Mouse (Mus musculus) gastrocnemius, postnatal 10 days (tissue): ENCODE data around the gene Tmem141. TPM values are rescaled to one million over a fixed set of nuclear protein-coding genes. Genes with fewer than 3 reads are reported as not detected.

Experiments used
- DNase-seq: peaks from one replicate; pipeline ENCODE4 v3.0.0; 2021; ENCODE audit warnings: mixed read lengths
- long read RNA-seq, 2 experiments: library from polyadenylated mRNA; stranded (forward); transcript quantifications; one replicate each; pipeline ENCODE4 v2.0.0; 2021
- total RNA-seq, 2 experiments: library from RNA; stranded (reverse); gene quantifications; 2 replicates each; pipeline ENCODE4 v1.2.3; 2021

Gene Tmem141
- total RNA-seq = 10 to 100 TPM; 12.2 to 13.9 TPM
- long read RNA-seq, experiment 1, transcript Tmem141-205 (5 exons, 795 nt) = major isoform, 7 of 13 reads
- long read RNA-seq, experiment 1, partial matches to known transcripts = 0 of 13 reads
- long read RNA-seq, experiment 1, other reads (novel, unspliced or antisense) = 1 of 13 reads
- long read RNA-seq, experiment 2, transcript Tmem141-206 (4 exons, 975 nt) = minor isoform, 5 of 13 reads
- long read RNA-seq, experiment 2, transcript Tmem141-205 (5 exons, 795 nt) = major isoform, 6 of 13 reads
- long read RNA-seq, experiment 2, partial matches to known transcripts = 0 of 13 reads
- long read RNA-seq, experiment 2, other reads (novel, unspliced or antisense) = 2 of 13 reads

DNA sequence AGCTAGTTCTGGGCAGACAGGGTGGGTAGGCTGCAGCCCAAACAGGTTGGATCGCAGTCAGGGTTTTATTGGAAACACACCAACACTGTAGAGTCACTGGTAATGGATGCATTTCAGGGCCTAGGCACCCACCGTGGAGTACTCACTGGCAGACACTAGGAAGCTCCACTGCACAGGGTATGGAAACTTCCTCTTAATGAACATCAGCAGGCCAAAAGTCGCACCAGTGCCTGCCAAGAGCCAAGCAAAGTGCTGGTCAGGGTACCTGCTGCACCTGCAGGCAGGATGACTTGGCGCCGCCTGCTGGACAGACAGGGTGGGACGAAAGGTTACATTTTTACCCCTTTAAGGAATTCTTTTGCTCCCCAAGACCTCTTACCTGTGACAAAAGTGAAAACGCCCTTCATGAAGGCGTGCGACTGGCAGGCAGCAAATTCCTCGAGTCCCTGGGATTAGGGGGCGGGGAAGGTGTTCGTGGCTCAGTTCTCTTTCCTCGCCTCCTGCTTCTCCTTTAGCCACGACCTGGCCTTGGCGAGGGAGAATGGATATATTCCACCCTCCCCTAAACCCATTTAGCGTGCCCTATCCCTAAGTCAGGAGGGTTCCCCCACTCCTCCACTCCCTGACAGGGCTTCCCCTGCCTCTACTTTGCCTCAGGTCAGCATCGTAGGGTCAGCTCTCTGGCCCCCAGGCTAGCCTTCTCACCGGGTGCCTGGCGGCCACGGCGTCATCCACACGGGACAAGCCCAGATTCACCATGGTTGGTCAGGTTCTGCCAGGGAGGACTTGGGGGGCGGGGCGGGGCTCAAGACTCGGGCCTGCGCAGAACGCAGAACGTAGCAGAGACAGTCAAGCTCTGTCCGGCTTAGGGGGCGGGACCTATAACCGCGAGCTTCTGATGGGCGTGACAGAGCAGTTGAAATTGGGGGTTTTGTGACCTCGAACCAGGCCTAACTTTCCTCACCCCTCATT lies at the start of gene Tmem141:
Gene Tmem141 (minus strand): TSS at position 777 of the 972 bp plus-strand sequence.
- peak; percentile 86 for DNase-seq

DNA sequence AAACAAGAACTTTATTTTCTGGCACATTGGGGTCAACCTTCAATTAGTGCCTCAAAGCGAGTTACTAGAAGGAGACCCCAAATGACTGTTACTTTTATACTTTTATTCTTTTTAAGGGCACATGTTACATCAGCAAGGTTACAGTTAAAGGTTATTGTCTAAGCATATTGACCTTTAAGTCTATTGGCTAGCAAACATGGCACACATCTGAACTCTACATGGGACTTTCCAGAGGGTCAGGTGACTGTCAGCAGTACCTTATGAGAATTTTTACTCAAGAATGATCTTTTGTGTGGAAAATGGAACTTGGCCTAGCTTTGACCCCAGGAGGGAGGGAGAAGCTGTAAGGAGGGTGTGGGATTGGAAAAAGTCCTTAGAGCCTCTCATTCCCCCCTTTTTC lies 44.7 kb upstream of the Tmem141 start:
- no peak for DNase-seq

DNA sequence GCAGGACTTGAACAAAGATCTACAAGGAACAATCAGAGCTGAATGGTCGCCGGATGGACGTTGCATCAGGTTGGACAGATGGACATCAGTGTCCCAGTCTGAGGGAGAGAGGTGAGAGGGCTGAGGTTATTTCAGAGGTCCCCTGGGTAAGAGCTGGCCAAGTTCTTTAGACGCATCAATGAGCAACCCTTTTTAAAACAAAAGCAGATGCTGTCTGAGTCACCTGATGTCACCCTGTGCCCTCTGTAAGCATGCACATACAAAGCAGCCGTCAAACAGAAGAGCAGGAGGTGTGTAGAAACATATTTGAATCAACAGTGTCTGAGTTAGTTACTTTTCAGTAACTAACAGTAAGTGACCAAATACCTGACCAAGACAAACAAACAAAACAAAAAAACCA lies 42.3 kb upstream of the Tmem141 start:
- DNase-seq = no peak

DNA sequence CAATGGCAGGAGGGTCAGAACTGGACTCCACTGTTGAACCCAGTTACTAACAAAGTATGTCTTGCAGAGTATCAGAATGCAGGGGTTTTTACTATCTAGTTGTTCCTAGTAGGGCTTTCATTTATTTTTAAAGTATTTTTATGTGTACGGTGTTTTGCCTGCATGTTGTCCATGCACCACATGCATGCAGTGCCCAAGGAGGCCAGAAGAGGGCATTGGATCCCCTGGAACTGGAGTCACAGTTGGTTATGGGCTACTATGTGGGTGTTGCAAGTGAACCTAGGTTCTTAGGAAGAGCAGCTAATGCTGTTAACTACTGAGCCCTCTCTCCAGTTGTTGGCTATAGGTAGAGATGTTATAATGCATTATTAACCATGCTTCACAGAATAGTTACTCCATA lies 41.7 kb upstream of the Tmem141 start:
- peak; percentile 60 for DNase-seq

DNA sequence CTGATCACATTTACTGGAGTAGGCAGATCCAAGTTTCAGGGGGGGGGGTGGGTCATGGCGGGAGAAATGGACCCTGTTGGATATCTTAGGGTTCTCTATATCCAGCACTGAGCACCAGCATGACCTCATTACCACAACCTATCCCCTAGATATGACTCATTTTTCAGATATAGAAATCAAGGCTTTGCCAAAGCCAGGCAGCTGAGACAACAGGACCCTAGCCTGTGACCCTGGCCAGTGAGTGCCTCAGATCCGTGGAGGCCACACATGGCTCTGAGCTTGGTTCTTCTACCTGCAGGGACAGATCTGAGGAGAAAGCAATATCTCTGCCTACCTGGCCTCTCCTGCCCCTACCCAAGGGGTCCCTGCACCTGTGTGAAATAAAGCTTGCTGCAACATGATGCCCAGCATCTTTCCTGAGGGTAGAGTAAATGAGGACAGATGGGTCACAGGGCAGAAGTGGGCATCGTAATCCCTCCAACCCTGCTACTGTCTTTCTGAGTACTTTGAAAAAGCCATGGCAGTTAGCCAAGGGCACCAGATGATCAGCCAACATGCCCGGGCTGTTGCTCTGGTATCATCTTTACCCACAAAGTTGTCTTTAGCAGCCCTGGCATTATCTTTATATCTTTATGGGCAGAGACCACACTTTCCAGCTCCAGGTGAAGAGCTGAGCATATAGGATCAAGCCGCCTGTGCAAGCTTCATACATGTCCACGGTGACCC lies 39.6 kb upstream of the Tmem141 start:
- no peak for DNase-seq

DNA sequence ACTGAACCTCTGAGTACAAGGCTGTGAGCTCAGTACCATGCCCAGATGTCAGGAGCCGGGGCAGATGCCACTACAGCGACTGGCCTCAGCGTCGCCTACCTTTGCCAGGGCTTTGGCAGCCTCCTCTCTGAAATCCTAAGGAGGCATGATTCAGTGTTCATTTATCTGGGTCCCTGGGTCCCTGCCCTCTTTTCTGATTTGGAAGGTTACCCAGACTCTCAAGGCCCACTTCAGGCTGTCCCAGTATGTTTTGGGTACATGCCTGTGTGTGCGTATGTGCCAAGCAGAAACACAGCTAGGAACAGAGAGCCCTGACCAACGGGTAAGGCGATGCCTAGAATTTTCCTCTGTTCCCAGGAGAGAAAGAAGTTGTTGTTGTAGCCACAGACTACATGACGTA lies 38.5 kb upstream of the Tmem141 start:
- DNase-seq = no peak

DNA sequence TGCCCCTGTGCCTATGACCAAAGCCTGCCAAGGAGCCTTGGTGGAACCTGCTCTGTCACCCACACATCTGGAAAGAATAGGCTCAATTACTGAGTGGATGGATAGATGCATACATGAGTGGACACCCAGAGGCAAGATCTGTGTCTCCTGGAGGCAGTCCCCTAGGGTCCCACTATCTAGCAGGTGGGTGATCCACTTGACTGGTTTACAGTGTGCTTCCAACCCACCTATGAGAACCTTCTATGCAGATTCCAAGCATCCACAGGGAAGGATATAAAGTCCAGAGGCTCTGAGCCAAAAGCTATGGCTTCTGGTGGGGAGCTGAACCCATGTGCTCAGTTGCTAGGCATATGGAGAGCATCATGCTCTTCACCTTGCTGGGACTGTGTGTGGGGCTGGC lies 35.8 kb upstream of the Tmem141 start, which contains the start of gene Lcn5:
Gene Lcn5 (plus strand): TSS at position 301 of the 400 bp plus-strand sequence.
- DNase-seq = no peak

DNA sequence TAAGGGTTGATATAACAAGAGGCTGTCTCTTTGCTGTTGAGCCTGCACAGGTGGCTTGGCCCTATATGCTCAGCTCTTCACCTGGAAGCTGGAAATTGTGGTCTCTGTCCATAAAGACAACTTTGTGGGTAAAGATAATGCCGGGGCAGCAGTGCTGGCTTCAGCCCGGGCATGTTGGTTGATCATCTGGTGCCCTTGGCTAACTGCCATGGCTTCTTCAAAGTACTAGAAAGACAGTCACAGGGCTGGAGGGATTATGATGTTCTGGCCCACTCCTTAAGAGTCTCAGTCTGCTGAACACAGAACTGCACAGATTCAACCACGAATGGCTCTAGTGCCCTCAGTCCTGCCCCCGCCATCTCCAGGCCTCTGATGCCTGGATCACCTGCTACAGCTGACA lies 35.4 kb upstream of the Tmem141 start:
- DNase-seq = no peak

DNA sequence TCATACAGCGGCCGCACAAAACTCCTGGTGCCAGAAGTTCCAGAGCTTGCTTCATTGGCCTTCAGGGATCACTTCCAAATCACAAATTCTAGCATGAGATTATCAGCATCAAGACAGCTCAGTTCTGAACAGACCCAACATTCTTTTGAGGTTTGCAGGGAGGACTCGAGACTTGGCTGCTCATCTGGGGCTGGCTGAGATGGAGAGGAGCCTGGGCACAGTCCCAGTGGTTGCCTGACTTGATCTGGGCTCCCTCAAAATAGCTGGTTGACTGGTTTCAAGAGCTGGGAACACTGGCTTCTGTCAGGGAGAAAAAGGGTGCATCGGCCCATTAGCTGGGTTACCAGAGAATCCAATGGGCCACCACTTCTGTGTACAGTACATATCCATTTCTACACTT lies 34.9 kb upstream of the Tmem141 start:
- DNase-seq = peak; percentile 32

DNA sequence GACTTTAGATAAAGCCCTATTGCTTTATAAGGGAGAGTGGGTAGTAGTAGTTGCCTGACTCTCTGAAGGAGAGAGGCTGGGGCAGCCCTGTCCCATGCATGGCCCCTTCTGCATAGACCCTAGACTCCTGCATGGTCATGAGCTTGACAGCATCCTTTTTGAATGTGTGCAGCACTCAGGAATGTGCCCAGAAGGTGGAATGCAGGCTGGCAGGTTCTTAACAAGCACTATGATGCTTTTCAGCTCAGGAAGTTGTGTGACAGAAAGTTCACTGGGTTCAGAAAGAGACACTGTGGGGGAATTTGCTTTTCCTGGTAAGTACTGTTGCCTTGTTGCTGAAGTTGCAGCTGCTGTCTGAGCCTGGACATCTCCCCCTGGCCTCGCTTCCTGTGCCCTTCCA lies 32.7 kb upstream of the Tmem141 start:
- DNase-seq = no peak

DNA sequence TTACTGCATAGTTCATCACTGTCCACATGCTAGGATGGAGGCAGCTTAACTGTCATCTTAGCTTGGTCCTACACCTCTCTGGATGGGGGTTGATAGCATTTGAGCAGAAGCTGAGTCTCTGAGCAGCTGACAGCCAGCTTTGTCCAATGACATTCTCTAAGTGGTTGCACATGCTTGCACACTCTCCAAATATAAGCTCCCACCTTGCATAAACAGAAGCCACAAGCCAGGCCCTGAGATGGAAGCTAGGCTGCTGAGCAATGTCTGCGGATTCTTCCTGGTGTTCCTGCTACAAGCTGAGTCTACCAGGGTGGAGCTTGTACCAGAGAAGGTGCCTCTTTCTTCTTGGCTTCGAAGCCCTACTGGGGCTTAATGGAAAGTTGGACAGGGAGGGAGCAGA lies 31.1 kb upstream of the Tmem141 start, which contains the start of gene Lcn8:
Gene Lcn8 (plus strand): TSS at position 219 of the 400 bp plus-strand sequence.
- DNase-seq = no peak

DNA sequence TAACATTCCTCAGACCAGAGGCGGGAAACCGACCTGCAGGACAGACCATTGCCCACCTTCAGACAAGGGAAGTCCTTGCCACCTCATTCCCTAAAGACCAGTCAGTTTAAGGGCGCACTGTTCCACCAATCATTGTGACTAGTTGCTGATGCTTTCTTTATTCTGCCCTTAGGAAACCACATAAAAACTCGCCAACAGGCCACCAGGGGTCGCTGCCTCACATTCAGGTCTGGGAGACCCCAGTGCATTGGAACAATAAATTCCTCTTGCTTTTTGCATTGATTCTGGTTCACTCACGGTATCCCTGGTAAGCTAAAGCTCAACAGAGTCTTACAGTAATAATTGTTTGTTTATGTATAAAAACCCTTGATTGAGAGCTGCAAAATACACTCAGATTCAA lies 18.1 kb upstream of the Tmem141 start:
- DNase-seq = peak; percentile 61

DNA sequence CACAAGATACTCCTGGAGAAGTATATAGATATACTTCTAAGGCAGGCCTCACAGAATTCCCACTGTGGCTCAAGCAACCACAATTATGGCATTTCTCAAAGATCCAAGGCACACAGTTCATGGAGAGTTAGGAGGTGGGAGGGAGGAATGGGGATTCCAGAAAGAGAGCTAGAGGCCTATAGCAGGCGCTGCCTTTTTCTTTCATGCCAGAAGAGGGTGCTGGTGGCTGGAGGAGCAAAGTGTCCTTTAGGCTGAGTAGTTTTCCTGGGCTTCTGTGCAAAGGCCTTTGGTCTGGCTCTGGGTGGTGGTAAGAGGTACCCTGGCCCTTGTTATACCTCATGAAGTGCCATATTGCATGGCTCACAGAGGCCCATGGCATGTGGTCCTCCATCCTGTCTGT lies 12.2 kb upstream of the Tmem141 start:
- no peak for DNase-seq

DNA sequence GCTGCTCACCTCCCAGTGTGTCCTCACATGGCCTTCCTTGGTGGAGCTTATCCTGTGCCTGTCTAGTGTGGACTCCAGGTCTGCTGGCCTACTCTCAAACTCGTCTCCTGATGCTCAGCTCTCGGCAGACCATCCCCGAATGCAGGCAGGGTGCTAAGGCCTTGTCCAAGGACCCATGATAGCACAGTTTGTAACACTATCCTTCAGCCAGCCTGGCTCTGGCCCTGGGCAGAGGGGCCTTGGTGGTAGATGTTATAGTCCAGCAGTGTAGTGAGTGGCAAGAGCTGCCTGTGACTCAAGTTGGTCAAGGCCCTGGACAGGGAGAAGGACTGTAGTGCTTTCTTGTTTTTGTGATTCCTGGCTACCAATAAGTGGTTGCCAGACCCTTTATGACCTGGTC lies 11.8 kb upstream of the Tmem141 start:
- no peak for DNase-seq

DNA sequence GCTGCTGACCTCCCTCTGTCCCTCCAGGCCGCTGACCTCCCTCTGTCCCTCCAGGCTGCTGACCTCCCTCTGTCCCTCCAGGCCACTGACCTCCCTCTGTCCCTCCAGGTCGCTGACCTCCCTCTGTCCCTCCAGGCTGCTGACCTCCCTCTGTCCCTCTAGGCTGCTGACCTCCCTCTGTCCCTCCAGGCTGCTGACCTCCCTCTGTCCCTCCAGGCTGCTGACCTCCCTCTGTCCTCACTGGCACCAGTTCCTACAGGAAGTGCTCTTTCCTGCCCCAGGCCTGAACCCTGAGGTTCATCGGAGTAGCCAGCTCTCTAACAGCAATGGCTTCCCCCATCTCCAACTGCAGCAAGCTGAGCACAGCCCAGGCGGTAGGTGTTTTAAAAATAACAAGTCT lies 6.9 kb upstream of the Tmem141 start:
- DNase-seq = no peak

DNA sequence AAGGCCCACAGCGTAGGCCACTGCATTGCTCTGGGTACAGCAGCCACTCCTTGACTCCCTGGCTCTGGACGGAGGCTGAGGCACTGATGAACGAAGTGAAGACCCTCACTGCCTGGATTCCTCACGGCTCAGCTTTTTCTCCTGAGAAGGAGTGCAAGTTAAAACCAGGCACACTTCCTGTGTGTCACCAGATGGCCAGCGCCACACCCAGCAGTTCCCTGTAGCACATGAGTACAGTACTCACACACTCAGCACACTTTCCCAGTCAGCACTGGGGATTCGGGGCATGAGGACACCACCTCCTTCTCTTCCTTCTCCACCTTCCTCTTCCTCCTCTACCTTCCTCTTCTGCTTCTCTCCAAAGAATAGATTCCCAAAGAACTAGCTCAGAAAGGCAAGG lies 6.0 kb upstream of the Tmem141 start, which contains the start of gene Fcna:
Gene Fcna (minus strand): TSS at position 220 of the 400 bp plus-strand sequence.
- no peak for DNase-seq

DNA sequence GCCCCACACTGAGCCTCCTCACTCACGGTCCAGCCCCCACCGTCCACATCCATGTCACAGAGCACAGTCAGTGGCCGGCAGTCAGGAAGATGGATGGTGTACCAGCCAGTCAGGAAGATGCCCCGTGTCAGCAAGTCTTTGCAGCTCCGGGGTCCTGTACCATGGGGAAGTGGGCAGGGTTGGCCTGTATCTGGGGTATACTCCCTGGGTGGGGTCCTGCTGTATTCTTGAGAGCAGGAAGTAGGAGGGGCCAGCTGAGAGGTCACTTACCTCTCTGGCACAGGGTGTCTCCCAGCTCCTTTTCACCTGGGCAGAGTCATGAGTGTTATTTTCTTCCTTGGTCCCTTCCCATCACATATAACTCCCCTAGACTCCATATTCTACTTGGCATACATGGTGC lies 4.2 kb upstream of the Tmem141 start:
- DNase-seq = no peak

DNA sequence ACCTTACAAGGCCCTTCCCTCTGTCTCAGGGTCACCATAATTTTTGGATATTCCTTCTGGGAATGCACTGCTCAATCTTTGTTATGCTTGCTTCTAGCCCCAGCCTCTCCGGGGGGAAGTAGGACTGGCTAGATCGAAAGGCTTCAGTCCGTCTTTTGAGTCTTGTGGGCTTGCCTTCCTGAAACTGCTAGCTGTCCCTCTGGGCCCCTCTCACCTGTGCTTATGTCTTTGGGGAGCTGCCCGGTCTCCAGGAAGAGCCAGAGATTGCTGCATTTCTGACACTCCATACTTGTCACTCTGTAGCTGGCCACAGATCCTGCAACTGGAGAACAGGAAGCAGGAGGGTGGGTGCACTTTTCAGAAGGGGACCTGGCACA lies 965 bp downstream of the Tmem141 start:
- no peak for DNase-seq

DNA sequence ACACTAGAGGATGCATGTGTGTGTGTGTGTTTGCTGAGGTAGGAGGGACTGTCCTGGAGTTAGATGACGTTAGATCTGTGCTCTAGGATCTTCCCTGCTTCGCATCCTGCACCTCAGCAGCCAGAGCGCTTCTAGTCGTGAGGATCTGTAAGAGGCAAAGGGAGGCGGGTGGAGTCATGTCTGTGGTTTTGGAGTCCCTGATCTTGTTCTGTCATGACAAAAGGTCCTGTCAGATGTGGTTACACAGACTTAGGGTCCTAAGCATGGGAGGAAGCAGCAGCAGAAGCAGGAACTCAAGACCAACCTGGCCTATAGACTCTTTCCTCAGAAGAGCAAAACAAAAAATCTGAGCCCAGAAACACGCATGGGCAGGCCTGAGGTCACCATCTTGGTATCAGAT lies 1.4 kb downstream of the Tmem141 start:
- no peak for DNase-seq

DNA sequence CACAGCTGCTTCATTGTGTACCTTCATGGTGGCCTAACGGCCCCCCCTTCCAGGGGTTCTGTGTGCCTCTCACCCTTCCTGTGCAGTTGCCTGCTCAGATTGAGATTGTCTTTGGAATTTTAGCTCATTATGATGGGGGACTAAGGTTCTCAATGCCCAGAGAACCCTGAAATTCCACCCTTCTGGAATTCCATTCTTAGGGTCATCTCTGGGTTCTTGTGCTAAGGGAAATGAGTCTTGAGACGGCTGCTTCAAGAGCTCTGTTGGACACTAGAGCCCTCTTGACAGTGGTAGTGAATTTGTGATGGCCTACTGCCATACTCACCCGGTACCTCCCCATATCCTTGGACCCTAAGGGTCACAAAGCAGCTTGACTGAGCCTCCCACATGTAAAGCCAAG lies 4.2 kb downstream of the Tmem141 start, which contains the start of gene Ccdc183:
Gene Ccdc183 (minus strand): TSS at position 101 of the 400 bp plus-strand sequence.
- DNase-seq = no peak

DNA sequence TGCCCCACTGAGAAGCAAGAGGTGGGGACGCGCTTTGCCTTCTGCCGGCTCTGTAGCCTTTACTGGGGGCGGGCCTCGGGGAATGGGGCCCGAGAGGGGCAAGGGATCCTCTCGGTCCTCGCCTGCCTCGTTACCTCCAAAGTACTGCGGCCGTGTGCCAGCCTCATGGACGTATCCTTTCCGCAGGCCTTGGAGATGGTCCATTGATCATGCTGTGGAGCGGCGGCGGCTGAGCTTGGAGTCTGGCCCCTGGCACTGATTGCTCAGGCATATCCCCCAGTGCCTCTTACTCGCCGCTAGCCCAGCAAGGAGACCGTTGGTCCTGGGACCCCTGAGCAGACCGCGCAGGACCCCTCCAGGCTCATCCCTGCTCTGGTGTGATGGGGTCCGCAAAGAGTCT lies 5.4 kb downstream of the Tmem141 start:
- no peak for DNase-seq

DNA sequence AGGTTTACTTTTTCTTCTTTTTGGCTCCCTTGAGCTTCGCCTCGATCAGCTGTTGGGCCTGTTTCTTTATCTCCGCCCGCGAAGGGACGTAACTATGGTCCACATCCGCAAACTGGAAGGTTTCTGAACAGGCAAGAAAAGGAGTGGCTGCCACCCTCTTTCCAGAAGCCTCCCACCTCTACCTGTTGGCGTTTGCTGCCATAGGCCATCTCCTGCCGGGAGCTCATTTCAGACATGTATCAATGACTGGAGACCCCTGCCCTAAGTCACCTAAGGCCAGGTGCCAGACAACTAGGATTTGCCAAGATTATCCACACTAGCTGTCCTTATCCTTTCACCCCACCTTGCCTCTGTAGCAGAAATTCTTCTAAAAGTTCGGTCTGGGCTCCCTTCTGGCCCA lies 13.1 kb downstream of the Tmem141 start:
- DNase-seq = no peak
